Mouse (Mus musculus) ovary, postnatal 14 days (tissue): ENCODE data around the gene Cry2.
A peak's percentile ranks its signal among the peaks of the same experiment; 100 is the strongest.

Experiments used
- DNase-seq: peaks from one replicate; pipeline ENCODE4 v3.0.0; 2022; ENCODE audit warnings: low spot score

The Cry2 gene

DNA sequence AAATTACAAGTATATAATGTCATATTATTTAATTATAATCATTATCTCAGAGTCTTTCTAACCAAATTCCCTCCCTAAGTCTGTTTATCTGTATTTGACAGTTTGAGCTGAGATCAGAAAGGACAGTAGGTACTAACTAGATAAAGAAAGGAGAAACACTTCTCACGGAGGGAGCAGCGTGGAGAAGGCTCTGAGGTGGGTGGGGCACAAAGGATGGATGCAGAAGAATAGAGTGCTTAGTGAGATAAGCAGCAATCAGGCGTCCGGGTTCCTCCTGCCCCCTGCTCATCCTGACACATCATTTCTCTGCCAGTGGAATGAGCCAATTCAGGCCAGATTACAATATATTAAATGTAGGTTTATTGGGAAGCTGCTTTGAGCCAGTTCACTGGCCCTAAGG, 10.5 kb upstream of the Cry2 start:
- DNase-seq = no peak

DNA sequence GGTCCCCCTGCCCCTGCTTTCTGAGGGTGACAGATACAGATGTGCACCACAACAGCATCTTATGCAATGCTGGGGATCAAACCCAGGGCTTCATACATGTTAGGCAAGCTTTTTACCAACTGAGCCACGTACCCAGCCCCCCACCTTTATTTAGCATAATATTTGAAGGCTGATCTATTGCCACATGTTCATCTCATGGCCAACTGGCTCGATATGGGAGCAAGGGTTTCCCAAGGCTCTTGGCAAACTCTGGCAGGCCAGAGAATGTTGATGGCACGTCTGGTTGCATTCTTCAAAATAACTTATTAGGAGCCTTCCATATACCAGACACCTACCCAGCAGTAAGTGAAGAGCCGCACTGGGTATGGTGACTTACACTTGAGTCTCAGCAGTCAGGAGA, 9.5 kb upstream of the Cry2 start:
- no peak for DNase-seq

DNA sequence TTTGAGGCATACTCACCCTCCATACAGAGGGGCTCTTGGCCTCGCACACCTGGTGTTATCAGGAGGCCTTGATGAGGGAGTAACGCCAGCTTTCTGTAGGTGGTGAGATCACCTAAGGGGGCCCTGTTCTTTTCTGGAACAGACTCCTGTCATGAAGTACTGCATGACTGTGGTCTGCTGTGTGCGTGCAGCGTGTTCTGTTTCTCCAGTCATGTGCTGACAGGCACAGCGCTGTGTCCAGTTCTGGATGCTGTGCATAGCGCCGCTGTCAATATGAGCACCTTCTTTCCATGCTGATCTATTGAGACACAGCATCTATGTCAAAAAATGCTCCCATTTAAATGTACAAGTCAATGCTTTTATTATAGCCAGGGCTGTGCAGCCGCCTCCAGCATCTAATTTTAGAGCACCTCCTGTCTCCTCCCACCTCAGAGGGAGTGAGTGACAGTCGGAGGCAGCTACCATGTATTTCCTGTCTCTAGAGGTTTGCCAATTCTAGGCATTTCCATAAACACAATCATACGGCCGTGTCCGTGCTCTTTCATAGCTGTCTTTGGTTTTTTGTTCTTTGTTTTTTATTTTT, 8.7 kb upstream of the Cry2 start:
- DNase-seq = no peak

DNA sequence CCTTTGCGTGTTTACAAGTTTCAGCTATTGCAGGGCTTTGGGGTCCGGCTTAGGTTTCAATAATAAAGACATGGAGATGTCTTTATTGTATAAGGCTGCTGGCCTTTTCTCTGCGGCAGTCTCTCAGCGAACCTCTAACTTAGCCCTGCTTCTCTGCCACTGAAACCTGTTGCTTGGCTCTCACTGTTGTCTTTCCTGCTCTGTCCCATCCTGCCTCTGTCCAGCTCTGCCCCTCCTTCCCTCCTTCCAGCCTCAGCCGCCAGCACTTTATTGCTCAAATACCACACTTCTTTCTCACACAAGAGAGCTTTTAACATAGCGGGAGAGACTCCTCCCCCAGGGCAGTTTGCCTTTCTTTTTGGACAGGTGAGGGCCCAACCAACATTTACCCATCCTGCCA, 6.6 kb upstream of the Cry2 start:
- no peak for DNase-seq

DNA sequence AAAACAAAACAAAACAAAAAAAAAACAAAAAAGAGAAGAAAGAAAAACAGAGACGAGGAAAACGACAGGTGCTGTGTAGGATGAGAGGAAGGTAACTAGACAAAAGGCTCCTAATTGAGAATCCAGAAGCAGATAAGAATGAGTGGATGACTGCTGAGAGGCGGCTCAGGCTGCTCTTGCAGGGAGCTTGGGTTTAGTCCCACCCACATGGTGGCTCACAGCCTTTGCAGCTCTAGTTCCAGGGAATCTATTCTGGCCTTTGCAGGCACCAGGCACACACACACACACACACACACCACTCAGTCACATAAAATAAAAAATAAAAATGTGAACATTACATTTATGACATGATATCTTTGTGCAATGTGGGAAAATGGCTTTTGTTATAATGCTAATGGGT, 4.7 kb upstream of the Cry2 start:
- no peak for DNase-seq

DNA sequence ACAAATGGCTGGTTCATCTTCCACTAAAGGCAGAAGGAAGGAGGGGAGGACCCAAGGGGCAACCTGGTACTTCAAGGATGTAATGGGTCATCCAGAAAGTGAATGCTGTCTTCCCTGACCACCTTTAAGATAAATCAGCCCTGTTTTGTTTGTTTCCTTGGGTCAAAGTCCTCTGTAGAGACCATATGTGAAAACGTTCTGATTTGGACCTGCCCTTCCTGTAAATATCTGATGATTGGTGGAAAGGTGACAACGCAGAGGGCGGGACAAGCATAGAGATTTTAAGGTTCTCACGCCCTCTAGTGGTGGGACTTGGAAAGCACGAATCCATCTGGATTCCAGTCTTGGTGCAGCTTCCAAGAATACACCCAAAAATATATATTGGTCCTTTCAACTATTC, 4.0 kb upstream of the Cry2 start:
- peak; percentile 77 for DNase-seq

DNA sequence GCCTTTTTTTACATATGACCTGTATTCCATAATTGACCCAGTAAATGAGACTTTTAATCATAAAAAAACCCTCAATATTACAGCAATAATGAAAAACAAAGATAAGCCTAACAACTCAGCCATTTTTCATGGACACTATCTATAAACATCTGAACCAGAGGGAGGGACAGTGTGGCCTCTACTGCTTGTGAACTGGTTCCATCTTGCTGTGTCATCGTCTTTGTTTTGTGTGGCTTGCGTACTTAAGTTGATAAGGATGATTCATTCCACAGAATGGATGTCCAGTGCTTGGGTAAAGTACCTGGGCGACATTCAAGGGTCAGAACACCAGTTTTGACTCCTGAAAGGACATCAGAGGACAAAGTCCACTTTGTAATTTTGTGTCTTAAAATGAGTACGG, 3.5 kb upstream of the Cry2 start:
- no peak for DNase-seq

DNA sequence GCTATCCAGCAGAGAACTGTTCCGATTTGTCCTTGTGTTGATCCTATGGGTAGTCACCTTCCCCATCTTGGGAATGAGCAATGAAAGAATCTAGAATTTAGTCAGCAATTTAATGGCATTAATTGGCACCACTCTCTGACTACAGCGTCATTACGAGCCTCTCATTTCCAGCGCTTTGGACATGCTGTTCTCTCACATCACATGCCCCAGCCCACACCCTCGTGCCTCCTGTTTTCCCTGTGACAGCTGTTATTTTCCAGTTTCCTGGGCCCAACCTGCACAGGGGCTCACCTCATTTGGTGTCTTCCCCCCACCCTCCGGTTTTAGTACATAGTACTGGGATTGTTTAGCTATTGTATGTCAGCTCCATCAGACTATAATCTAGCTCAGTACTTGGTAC, 1.2 kb upstream of the Cry2 start:
- DNase-seq = no peak

DNA sequence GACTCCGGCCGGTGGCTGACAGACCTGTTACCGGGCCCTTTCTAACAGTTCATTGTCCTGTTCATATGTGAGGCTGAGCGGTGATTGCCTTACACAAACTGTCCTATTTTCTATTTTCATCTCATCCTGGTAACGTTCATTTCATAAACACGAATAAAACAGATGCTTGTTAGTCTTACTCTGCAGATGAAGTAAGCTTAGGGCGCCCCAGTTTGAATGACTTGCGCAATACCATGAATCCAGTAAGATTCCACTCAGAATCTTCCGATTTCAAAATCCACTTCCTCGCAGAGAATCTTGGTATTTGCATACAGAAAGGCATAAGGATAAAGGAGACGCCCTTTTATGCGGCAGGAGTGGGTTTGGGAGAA, 517 bp upstream of the Cry2 start:
- DNase-seq = no peak

DNA sequence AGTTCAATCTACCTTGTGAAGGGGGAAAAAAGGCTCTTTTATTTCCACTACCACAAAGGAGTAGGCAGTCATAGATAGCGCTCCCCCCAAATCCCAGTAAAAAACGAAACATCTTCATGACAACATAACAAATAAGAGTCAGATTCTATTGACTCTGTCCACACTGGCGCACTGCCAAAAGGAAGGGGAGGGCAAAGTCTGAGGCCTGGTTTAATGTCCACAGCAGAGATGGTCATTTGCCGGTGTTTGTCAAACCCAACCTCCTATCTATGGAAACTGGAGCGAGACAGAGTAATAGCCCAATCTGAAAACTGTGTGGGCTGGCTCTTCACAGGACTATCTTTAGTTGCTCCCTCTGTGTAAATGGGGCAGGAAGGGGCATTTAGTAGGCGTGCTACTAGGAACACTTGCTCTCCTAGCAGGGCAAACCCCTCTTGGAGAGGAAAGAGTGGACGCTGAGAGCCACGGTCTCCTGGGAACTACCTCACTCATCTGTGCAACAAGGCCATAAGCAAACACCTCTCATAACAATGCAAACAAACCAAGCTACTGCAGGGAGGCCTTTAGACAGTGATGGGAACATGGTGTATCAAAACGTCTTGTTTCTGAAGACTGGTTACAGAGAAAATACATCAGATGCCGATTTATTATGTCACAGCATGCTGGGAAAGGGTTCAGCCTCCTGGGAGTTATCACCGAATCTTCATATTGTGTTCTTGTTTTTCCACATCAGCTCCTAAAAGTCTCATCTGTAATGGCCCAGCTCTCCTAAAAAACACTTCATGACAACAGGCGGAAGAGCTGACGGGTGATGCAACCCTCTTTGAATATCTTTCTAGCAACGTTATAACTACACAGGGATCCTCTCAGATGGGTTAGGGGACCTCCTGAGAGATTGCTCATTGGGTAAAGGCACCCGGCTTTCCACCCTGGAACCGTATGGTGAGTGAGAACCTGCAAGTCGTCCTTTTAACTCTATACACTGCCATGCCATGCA, 1.2 kb downstream of the Cry2 start:
- no peak for DNase-seq

DNA sequence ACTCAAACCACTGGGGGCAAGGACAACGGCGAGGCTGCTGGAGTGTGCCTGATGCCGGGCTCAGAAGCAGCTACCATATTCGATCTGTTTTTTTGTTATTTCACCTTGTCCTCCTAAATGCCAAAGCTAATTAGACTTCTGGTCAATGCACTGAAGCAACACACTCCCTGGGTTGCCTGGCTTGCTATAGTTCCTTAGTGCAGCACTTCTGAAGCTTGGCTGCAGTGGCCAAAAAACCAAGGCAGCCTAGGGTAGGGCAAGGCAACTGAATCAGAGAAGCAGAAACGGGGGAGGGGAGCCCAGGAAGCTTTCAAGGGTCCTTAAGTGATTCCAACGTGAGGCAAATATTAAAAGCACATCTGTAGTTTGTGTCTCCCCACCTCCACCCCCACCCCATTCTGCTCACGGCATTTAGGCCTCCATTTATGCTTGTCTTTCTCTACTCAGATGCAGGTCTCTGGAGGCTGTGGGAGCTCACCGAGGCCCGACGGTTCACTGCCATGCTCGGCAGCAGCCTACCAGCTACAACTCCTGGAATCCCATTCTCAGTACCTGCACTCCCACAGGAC, 2.1 kb downstream of the Cry2 start:
- DNase-seq = no peak

DNA sequence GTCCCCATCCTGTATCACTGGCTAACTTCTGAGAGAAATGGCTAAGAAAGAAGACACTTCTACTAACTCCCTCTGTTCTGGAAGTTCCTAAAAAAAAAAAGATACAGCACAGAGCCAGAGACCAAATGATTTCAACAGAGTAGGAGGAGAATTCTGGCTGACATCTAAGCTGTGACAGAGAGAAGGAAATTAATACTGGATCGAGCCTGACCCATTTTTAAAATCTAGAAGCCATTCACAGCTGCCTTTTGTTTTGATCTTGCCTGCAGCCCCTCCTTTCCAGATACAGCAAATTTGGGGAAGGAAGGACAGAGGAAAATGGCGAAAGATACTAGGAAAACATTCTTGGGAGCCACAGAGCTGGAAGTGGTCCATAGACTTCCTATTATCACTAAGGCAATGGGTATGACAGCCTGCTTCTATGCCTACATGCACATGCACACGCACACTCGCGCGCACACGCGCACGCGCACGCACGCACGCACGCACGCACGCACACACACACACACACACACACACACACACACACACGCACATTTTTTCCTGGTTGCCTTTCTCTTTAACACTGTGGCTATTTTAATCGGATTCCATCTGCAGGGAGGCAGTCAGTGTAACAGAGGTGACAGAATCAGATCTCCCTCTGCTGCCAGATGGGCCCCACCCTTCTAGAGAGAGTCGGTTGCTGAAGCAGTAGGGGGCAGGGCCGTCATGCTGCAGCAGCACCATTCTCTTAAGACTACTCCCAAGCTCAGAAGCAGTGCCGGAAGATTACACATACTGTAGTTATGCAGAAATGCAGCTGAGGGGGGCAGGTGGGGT, 2.9 kb downstream of the Cry2 start:
- no peak for DNase-seq

DNA sequence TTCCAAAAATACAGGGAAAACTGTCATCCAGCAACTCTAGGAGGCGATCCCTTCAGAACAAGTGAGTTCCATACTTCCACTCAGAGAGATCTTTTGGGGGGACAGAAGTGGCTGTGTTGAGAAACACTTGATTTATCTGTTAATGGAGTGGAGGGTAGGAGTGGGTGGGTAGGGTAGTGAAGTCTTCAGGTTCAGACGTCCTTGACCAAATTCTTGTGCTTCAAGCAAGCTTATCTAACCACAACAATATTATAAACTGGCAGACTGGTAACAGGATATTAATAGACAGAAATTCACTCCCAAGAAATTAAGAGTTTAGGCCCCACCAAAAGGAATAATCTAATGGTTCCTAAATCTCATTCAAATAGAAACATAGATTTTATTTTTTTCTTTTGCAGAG, 3.8 kb downstream of the Cry2 start:
- no peak for DNase-seq

DNA sequence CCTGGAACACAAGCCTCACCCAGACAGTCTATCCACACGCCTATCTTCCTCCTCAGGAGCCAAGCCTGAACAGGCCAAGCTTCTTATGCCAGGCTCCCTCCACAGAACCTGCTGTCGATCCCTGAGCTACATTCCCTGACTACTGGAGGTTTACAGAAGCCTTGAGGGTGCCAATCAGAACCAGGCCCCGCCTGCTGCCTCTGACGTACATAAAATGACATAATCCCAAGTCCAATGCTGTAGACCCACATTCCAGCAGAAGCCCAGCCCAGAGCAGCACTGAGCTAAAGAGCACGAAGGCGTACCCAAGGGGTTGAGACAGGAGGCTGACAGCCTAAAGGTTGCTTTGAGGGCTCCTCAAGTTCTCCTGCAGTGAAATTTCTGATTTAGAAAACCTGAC, 6.0 kb downstream of the Cry2 start:
- DNase-seq = no peak

DNA sequence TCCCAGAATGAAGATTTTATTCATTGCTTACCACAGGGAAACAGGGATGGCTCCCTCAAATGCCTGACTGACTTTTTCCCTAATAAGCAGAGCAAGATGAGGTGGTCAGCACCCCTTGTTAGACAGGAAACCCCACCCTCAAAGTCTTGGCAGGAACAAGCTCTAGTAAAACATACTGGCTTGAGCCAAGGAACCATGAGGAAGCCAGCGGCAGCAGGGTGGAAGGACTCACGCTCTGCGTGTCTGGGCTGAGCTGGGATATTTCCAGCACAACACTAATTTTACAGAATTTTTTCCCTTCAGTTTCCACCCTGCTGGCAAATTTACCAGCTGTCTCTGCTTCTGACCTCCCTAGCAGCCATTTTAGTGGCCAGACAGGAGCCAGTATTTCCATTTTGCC, 7.4 kb downstream of the Cry2 start:
- no peak for DNase-seq

DNA sequence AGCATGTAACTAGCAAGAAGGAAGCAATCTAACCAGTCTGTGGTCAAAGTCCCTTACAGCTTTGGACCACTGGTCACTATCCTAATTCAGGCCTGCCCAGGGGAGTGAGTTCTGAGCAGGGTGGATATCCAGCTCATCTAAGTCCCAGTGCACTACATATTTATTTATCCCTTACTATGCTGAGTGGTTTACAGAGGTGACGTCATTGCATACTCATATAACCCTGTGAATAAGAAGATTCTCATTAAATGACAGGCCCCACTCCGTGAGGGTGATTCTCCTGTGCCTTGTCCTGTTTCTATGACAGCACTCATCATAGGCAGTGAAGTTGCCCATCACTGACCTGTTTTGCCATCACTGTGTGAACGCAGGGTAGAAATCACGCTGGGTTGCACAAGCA, 8.5 kb downstream of the Cry2 start:
- no peak for DNase-seq

DNA sequence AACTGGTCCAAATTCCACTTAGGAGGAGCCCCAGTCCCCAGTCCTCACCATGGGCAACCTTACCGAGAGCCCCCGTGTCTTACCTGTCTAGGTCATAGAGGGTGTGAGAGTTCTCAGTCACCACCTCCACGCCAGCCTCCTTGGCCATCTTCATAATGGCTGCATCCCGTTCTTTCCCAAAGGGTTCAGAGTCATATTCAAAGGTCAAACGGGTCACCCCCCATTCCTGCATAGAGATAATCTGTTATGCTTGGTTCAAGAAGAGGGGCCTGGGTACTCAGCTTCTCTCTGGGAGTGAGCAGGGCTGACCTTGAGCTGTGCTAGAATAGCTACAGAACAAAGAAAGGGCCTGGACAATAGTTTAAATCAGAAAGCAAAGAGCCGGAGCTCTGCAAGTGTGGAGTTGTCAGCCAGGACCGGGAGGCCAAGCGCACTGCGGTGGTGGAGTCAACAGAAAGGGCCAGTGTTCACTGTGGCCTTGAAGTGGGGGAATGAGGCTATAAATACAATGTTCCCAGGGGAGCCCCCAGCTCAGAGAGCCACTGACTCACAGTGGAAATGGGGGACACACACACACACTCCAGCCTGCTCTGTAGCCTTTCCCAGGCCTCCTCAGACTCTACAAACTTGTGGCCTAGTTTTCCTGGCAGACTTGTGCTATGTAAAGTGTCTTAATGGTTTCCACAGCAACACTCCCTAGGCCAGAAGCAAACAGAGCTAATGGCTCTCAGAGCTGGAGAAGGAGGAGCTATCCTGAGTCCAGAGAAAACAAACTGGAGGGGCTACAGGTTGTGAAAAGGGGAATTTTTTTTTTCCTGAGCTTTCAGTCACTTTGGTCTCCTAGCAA, 9.2 kb downstream of the Cry2 start:
- no peak for DNase-seq

DNA sequence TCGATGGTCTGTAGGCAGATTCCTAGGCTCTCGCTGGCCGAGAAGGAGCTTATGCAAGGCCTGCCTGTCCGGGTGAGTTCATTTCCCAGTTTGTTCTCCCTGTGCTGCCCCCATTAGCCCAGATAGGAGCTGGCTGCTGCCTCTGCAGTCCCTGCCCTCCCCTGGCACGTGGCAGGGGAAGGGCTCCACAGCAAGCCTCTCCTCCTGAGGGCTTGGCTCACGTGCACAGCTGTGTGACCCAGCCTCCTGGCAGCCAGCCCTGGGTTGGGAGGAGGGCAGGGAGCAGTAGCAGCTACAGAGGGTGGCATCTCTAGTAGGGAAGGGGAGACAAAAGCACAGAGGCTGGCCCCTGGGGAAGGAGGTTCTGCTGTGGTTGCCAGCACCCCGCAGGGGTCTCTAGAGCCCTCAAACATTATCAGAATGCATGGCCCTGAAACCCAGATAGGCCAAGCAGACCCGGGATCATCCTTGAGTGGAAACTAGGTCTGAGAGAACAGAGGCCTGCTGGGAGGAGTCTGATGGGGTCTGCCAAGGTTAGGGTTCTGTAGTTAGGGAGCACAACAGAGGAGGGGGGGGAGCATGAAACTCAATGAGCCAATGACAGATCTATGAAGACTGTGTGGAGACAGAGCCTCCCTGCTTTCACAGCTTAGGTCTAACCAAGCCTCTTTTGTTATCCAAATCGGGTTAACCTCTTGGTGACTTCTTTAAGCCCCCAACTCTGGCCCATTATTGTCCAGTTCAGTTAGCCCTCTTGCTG, 10.0 kb downstream of the Cry2 start:
- DNase-seq = peak; percentile 79

DNA sequence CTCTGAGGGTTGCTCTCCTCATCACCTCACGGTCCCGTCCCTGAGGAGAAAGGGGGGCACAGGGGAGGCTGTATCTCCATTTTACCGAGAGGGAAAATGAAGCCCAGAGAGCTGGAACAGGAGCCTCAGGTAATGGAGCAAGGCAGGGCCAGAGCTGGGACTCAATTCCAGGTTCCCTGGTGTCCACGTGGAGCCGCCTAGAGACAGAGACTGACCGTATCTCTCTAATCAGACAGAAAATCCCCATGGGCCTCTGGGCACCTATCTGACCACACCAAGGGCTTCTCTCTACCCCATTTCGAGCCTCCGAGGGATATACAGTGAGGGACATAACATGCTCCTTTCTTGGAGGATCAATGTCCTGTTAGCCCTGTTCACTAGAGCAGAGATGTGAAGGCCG, 10.7 kb downstream of the Cry2 start:
- no peak for DNase-seq

DNA sequence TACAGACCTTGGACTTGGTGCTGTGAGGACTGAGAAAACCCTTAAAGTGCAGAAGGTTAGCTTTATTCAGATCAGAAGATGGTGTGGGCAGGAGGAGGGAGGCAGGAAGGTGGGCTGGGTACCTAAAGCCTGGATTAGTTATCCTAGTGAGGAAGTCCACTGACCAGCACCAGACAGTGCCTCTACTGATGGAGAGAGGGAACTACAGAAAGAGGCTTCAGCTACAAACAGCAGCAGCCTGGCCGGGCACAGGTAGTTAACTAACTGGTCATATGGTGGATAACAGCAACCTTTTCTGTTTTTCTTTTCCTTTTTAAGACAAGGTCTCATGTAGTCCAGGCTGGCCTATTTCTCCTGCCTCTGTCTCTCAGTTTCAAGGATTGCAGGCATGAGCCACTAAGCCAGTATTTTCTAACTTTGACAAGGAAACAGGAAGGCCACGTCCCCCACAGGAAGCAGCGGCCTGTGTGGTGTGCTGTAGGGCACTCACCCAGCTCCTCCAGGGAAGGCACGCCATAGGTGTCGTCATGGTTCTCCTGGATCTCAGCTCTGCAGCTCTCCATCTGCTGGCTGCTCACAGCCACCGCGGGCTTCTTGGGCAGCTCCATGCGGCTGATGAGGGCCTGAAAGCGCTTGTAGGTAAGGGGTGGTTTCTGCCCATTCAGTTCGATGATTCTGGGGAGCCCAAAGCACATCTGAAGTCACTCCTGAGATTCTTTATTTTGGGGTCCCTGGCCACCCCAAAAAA, 11.3 kb downstream of the Cry2 start:
- DNase-seq = no peak
